Mouse (Mus musculus) left cerebral cortex, postnatal 36 days (tissue): ENCODE data around the gene Tldc1. TPM values are rescaled to one million over a fixed set of nuclear protein-coding genes. Genes with fewer than 3 reads are reported as not detected.

ENCODE experiments used
- DNase-seq, 2 experiments: peaks; one replicate each; pipeline ENCODE4 v3.0.0; 2021 to 2022; ENCODE audit warnings: low spot score in 2 of 2, mixed read lengths in 1 of 2
- intact Hi-C: fragments of 180-260 bp; cut with DNase I; formaldehyde crosslinking; loops from one replicate; pipeline ENCODE4 v1.15.1; 2025
- total RNA-seq, 2 experiments: library from RNA; stranded (reverse); gene quantifications; 2 replicates each; pipeline ENCODE4 v1.2.3; 2021

Tldc1 gene
- total RNA-seq, 2 experiments from 2014 or later = 14.3 to 14.5 TPM

DNA sequence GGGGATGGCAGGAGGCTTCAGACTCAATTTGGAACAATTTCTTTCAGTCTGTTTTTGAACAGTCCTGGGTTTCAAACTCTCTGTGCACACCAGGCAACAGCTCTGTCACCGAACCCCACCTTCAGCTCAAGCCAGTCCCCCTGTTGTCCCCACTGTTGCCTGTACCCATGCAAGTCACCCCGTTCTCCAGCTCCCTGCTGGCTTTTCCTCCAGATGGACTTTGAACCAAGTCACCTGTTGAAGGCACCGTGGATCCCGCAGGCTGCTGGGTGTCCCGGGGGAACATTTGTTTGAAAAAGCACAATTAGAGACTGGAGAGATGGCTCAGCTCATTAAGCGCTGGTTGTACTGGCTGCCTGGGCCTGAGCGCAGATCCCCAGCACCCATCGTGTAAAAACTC is 27.1 kb upstream of the Tldc1 start:
- no peak for DNase-seq
- intact Hi-C loops = no loop called here

DNA sequence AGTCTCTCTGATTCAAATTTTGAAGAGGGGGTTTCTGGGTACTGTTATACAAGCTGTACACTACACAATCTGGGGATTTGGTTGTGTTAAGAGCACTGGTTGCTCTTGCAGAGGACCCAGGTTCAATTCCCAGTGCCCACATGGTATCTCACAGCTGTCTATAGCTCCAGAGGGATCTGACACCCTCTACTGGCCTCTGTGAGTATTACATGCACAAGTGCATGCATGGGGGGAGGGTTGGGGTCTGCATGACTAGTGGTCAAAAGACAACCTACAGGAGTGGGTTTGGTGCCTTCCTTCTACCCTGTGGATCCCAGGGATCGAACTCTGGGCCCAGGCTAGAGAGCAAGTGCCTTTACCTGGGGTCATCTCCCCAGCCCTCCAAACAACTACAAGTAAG is 24.4 kb upstream of the Tldc1 start:
- intact Hi-C loops = no loop called here
- DNase-seq = no peak

DNA sequence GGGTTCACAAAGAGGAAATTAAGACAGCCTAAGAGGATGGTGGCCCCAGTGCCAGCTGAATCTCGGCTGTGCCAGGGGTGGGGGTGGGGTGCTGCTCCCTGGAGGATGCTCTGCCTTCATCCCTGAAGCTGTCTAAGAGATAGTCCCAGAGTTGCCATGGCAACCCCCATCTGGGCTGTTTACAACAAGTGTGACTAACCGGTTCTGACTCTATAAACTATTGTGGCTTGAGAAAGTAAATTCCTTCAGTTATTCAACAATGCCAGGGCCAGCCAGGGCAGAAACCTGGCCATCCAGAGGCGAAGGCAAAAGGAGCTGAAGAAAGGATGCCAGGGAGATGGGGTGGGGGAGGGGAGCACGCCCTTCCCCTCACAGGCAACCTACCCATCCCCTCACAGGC is 23.0 kb upstream of the Tldc1 start:
- intact Hi-C loops = no loop called here
- DNase-seq = no peak

DNA sequence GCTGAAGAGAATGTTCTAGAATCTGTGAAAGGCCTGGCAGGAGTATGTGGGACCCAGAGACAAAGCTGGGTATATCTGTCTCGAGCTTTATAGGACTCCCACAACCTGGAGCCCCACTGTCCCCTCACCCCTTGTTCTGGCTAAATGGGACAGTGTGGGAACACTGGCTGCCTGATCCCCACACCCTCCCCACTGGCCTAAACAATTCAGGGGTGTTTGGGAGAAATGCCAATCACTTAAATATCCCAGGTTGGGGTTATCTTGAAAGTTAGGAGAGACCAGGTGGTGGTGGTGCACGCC is 20.7 kb upstream of the Tldc1 start:
- DNase-seq = no peak
- intact Hi-C loops = no loop called here

DNA sequence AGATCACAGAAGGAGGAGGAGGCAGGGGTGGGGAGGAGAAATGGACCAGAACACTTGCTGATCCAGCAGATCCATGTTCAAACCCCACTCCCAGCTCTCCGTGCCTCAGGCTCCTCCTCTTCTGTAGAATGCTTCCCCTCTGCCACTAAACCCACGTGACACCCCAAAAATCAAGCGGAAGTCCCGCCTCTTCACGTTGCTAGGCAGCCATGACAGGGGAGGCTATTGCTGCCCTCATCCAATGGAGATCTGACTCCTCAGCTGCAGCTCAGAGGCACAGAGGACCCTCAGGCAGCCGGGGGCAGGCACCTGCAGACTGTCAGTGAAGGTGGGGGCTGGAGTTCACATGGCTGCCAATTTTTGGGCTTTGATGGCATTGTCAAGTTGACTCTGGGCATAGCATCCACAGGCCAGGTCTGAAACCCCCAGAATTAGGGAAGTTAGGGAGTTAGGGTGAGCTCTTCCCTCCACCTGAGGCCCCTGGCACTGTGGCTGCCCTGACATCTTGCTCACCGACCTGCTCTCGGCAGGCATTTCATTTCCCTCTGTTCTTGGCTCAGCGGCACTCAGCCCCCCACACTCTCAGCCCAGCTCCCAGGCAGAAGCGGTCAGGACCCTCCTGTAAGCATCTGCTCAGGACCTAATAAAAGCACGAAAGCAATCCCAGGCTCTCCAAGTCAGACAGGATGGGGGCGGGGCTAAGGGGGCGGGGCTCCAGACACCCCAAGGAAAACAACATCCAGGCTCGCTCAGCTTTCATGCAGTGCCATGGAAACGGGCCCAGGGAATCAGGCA is 20.2 kb upstream of the Tldc1 start:
- intact Hi-C loops = no loop called here

DNA sequence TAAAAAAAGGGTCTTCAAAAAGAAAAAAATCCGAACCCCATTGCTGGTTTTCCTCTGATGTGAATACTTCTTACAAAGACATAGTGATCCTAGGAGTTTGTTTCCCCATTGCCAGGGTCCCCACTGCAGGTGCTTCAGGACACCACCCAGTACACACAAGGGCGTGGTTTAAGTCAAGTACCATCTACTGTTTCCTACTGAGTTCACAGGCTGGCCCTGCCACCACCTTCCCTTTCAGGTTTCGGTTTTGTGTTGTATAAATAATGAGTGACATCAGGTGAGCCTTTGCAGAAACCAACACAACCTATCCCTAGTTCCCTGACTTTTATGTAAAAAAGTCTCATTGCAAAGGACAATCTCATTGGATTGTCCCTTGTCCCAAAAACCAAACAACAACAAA is 17.4 kb upstream of the Tldc1 start:
- DNase-seq = no peak
- intact Hi-C loops = no loop called here

More for the DNA sequence above, 20.2 kb upstream of the Tldc1 start:
- peak in 1 of 2 experiments; percentile 60 for DNase-seq

DNA sequence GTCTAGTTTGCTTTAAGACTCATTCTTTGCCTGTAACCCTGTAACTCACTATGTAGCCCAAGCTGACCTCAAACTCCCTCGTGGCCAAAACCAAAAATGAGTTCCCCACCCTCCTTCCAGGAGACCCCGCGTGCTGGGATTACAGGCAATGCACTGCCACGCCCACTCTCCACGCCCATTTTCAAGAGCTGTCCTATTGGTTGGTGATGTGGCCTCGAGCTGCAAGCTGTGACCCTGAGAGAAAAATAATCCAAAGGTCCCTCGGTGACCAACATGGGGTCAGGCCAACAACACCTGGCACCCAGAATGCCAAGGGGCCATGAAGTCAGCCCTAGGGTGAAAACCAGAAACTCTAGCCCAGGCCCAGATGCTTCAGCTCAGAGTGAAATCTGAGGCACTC is 16.5 kb upstream of the Tldc1 start:
- no peak for DNase-seq
- intact Hi-C loops = no loop called here

DNA sequence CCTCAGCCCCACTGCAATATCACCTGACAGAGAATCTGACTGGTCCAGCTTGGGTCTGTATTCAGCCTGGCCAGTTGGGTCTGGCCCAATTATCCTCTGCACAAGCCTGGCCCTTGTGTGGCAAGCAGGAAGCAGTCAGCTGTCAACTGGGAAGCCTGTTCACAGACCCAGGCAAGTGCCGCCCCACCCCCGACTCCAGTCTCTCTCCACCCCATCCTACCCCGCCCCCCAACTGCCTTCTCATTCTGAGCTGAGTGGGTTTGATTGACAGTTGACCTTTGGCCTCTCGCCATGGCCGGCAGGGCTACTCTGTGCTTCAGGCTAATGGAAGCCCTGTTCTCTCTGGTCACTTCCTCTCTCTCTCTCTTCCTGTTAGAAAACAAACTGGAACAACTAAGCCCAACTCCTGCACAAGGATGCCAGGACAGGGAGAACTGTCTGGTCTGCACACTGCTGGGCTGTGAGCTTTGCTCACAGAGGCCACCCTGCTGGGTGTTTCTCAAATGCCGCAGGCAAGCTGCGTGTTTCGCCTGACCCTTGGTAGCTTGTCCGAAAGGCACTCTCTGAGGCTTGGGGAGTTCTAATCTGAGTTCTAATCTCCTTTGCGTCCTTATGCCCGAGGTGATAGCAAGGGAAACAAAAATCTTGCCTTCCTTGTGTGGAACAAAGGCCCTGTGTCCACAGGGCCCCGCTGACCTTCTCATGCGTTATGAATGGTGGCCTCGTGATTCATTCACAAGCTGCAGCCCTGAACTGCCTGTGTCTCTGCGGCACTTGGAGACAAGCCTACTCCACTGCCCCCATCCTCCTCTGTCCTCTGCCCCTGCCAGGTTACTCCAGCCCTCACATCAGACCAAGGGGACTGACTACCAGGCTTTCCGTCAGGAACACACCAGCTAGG is 13.8 kb upstream of the Tldc1 start:
- intact Hi-C loops = no loop called here
- no peak for DNase-seq

DNA sequence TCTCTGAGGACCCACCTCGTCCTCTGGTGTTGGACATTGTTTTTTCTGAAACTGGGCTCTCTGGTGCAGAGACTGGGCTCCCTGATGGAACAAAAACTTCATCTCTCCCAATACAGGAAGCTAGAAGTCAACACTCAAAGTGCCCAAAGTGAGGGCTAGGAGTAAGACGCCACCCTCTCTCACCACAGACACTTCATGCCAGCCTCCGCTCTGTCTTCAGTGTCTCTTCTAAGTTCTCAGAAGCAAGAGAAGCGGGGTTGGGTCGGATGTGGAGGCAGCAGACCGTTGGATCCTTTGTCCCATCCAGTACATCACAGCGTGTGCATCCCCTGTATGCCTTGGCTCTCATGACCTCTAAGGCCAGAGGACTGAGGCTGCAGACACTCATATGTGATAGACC is 11.4 kb upstream of the Tldc1 start:
- no peak for DNase-seq
- intact Hi-C loops = loop anchor here (10.0 kb wide), 1 partner anchor 285 kb away; no protein-coding TSS in a partner anchor

DNA sequence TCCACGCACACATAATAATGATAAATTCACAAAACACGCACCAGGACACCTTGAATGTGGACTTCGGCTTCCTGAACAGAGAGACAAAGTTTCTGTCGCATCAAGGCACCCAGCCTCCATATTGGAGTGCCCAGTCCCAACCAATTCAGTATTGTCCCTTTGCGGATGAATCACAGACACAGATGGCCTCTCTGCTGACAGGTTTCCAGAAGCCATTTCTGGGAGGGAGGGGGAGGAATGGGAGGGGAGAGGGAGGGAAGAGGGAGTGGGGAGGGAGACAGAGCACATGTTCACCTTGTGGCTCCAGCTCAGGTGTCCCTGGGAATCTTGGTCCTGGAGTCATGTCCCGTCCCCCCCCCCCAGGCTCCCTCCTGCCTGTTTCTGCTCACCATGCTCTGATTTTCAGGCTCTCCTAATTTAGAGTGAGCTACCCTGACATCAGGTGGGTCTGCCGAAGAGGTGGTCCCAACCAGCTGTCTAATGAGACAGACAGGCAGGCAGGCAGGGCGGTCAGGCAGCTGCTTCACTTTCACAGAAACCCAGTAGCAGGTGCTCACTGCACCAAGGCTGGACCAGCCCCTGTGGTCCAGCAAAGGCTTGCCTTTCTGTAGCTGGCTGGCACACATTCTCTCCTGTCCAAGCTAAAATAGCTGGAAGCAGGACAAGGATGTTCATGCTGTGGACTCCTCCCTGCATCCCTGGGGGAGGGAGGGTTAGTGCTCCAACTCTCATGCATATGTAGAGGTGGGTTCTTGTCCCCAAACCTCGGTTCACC is 10.6 kb upstream of the Tldc1 start:
- DNase-seq = no peak
- intact Hi-C loops = loop anchor here (10.0 kb wide), 1 partner anchor 286 kb away; no protein-coding TSS in a partner anchor

DNA sequence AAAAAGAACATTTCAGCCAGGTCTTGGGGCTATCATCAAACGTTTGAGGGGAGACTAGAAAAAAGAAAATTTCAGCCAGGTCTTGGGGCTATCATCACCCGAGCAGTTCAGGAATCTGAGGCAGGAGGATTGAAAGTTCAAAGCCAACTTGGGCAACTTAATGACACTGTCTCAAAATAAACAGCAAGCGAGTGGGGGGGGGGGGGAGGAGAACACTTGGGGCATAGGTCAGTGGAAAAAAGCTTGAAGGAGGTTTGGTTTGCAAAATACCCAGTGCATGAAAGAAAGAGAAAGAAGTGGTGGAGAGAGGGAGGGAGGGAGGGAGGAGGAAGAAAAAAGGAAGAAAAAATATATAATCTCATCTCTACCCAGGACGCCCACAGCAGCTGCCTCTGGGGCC is 9.1 kb upstream of the Tldc1 start:
- no peak for DNase-seq
- intact Hi-C loops = loop anchor here (10.0 kb wide), 1 partner anchor 287 kb away; no protein-coding TSS in a partner anchor

DNA sequence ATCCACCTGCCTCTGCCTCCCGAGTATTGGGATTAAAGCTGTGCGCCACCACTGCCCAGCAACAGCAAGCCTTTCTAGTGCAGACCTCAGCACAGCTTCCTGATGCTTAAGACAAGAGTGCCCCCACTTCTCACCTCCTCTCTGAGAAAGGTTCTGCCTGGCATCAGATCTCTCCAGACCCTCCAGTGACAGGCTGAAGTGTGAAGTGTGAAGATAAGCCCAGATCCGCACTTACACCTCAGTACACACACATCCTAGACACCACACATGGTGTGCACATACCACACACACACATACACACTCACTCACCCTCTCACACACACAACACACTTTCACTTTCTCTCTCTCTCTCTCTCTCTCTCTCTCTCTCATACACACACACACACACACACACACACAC is 8.7 kb upstream of the Tldc1 start:
- intact Hi-C loops = loop anchor here (10.0 kb wide), 1 partner anchor 288 kb away; no protein-coding TSS in a partner anchor
- no peak for DNase-seq

DNA sequence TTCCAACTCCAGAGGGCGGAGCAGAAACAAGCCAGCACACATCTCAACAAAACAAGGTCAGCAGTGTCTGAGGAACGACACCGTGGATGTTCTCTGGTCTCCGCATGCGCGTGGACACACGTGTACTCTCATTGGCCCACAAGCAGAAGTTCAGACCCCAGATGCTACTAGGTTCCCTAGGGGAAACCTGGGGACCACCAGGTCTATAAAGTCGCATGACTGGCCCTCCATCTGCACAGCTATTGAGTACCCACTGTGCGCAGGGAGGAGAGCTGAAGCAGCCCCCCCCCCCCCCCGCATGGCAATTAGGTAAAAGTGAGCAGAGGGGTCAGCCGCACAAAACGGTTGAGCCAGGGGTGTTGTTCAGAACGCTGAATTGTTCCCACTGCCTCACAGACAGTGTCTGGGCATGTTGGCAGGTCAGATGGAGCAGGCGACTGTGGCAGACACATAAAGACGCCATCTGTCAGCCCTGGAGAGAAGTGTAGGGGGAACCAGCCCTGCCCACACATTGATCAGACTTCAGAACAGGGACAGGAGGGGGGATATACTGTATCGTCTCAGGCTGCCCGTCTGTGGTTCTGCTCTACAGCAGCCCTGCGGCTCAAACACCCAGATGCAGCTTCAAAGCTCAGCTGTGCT is 7.7 kb upstream of the Tldc1 start:
- no peak for DNase-seq

DNA sequence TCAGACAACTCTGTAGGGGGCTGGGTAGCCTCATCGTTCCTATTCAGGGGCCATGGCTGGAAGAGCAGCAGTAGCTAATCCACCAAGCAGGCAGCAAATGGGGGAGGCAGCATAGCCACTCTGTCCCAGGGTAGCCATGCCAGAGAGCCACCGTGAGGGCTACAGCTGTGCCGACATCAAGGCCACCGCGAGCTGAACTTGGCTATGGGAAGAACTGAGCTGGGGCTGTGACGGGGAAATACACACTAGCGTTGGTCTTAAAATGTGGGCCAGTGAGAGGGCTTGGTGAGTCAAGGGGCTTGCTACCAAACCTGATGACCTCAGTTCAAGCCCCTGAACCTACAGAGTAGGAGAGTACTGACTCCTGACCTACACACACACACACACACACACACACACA is 6.5 kb upstream of the Tldc1 start:
- intact Hi-C loops = loop anchor here (5.0 to 10.0 kb wide), 2 partner anchors 143 to 290 kb away; no protein-coding TSS in a partner anchor
- no peak for DNase-seq

More for the DNA sequence above, 7.7 kb upstream of the Tldc1 start:
- intact Hi-C loops = loop anchor here (10.0 kb wide), 1 partner anchor 289 kb away; no protein-coding TSS in a partner anchor

DNA sequence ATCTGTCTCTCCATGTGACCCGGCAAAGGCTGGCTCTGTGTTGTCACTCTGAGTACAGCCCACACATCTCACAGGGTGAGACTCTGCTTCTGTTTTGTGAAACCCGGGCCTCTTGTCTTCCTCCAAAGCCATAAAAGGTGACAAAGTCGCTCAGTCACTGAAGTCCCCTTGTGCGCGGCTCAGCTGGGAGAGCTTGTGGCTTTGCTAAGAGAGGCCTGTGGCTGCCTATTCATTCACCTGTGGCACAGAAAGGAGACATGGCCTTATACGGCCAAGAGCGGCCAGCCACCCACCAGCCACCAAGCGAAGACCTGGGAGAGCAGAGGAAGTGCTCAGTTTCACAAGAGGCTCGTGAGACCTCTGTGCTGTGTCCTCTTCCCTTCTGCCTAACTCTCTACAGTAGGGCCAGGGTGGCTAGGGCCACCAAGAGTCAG is 5.9 kb upstream of the Tldc1 start:
- no peak for DNase-seq
- intact Hi-C loops = loop anchor here (5.0 to 10.0 kb wide), 2 partner anchors 143 to 291 kb away; no protein-coding TSS in a partner anchor

DNA sequence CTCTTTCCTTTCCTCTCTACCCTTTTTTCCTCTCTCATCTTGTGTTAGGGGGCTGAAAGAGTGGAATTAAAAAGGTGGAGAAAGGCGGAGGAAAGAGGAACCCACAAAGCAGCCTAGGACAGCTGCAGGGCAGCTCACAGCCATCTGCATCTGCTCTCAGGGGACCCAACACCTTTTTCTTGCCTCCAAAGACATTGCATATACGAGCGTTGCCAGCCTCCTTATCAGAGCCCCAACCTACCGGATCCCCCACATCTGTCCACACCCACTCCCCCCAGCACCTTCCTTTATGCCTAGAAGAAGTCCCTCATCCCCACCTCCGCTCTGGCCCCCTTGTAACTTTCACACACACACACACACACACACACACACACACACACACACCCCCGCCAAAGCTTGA is 5.4 kb upstream of the Tldc1 start:
- intact Hi-C loops = loop anchor here (5.0 to 10.0 kb wide), 2 partner anchors 144 to 291 kb away; no protein-coding TSS in a partner anchor
- DNase-seq = no peak

DNA sequence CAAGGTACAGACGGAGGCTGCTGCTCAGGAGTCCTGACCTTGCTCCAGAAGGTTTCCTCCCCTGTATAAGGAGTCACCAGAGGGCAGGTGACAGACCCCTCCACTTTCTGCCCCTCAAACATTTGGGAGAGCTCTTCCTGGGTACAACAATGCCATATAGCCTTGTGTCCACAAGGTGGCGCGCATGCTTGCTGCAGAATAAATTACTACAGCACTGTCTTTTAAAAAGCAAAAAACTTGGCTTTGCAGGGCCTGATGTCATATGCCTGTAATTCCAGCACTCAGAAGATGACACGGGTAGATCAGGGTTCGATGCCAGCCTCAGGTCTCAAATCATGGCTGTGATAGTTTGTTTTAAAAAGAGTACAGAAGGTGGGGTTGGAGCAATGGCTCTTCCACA is 4.5 kb upstream of the Tldc1 start:
- intact Hi-C loops = loop anchor here (1.0 to 10.0 kb wide), 3 partner anchors 61 to 292 kb away; no protein-coding TSS in a partner anchor
- peak; percentile 65 to 77 for DNase-seq

DNA sequence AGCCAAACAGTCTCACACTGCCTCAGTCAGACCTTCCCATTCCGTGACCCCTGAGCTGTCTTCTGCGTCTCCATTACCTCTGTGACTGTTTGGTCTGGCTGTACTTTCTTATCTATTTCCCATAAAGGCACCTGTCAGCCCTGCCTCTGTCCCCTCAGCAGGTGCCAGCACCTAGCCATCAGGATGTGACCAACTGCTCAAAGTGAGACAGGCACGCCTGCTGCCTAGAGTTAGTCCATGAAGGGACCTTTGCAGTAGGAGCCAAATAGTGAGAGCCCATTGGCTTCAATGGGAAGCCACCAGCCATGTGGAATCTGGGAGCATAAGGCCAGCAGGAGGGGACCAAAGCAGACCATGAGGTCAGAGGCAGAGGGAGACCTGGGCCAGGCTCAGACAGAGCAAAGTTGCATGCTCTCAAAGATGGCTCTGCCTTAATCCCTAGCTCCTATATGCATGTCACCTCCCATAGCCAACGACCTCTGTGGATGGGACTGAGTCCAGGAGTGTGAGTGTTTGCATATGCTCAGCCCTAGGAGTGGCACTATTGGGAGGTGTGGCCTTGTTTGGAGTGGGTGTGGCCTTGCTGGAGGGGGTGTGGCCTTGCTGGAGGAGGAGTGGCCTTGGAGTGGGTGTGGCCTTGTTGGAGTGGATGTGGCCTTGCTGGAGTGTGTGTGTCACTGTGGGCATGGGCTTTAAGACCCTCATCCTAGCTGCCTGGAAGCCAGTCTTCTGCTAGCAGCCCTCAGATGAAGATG is 3.0 kb upstream of the Tldc1 start:
- intact Hi-C loops = loop anchor here (5.0 to 10.0 kb wide), 2 partner anchors 146 to 294 kb away; no protein-coding TSS in a partner anchor
- no peak for DNase-seq
